Mouse (Mus musculus): ENCODE data around the gene Cbx8.

The Cbx8 gene

DNA sequence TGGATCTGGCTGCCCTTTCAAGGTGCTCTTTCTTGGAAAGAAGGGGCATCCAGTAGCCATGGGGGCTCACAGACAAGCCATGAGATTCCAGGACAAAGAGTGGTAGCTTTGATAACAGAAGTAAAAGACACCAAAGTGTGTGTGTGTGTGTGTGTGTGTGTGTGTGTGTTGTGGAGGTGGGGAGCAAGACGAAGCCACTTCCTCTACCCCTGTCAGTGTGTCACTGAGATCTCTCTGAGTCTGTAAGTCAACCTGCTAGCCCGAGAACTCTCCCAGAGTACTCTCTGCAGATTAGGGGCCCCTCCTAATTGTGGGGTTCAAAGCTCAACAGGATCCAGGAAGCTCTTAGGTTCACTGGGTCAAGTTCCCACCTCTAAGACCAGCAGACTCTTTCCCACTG lies 9.6 kb upstream of the Cbx8 start:
- no peak for DNase-seq (ENCODE audit: low spot score in 2 of 2)

DNA sequence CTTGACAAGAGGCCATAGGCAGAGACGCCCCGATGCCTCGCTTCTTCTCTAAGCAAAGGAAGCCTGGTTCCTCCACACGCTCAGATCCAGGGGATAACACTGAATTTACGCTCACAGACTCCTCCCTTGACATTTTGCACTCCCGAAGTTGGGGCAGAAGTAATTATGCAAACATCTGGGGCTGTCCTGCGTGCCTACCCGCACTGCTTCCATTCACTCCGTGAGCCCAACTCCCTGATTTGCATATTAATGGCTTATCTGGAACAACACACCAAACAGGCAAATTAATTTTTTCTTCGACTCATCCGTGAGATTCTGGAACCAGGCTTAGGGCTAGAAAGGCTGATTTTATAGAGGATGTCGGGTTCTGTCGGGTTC lies 7.4 kb upstream of the Cbx8 start:
- DNase-seq (ENCODE audit: low spot score in 2 of 2): peak in 1 of 2 experiments; percentile 10

DNA sequence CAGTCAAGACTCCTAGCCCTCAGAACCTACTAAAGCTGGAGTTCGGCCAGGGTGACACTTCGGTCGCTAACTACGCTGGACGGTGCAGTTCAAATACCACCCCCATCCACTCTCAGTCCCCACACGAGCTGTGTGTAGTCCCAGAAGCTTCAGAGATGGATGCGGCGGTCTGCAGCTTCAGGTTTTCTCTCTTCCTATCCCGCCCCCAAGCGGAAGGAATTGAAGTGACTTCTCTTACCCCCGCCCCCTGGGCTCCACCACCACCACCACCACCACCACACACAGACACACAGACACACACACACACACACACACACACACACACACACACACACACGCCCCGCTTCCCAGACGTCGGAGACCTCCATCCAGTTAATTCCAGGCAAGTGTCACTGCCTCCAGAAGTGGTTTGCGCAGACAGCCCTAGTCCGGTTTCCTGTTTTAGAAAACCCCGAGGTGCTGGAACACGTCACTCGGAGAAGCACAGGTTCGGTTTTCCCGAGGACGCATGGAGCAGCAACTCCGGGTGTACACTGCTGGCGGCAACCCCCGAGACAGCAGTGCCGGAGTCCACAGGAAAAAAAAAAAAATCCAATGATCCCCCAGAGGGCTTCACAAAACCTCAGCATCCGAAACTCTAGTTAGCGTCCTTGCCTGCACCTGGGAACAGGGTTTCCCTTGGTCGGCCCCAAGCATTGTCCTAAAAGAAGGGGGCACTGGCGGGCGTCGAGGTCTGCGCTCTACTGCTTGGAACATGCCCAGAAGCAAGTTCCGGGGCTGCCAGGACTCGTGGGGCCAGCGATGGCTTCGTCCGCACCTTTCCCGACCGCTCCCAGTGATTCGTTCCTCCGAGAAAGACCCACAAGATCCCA lies 6.7 kb upstream of the Cbx8 start:
- peak in 1 of 2 experiments; percentile 15 for DNase-seq (ENCODE audit: low spot score in 2 of 2)

- peak in 1 of 2 experiments; percentile 14 for DNase-seq (ENCODE audit: low spot score in 2 of 2)
Measured at GRCm38 (mm10) chr11:119046601-119047245, 6.0 kb upstream of the Cbx8 start.

GRCm38 (mm10) chr11:119044551-119045337 lies 4.0 kb upstream of the Cbx8 start:
- DNase-seq (ENCODE audit: low spot score in 2 of 2): no peak

DNA sequence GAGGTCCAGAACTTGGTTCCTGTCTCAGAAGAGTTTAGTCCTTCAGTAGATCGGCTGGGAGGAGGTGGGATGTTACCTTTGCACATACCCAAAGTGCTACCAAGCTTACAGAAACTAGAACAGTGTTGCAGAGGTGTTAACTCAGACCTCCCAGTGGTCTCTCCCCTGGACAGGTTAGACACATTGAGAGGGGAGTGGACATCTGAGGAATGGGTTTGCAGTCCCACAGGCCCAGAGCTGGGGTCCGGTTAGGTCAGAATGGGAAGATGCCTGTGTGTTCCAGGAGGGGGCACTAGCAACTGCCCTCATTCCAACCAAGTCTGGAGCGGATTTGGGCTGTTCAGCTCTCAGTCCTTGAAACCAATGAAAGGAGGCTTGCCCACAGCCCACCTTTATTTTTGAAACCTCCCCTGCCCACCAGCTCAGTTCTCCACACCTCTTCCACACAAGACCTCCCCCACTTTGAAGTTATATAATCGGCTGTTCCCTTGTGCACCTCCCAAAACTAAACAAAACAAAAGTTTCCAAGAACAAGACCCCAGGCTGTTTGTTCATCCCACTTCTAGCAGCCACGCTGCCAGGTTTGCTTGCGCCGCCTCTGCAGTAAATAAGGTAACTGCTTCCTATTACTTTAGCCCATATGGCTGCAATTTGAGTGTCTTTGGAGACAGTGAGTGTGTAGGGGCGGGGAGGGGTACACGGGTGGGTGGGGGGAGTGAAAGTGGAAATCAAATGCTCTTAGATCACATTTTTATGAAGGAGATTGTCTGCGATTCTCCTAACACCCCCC lies 3.2 kb upstream of the Cbx8 start:
- DNase-seq (ENCODE audit: low spot score in 2 of 2): peak in 1 of 2 experiments; percentile 32

DNA sequence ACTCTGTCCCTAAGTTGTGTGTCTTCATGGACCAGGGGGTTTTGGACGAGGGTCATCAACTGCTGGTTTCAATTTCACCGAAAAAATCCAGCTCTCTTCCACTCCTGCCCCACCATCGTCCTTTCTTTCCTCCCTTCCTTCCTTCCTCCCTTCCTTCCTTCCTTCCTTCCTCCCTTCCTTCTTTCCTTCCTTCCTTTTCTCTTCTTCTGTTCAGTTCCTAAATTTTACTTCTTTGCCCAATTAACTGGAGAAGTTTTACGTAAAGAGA lies 2.4 kb upstream of the Cbx8 start:
- no peak for DNase-seq (ENCODE audit: low spot score in 2 of 2)

GRCm38 (mm10) chr11:119042466-119043272 lies 1.9 kb upstream of the Cbx8 start:
- DNase-seq (ENCODE audit: low spot score in 2 of 2): no peak

- DNase-seq (ENCODE audit: low spot score in 2 of 2): no peak
Measured at GRCm38 (mm10) chr11:119041750-119042465, 1.1 kb upstream of the Cbx8 start.

GRCm38 (mm10) chr11:119041325-119041716 lies 552 bp upstream of the Cbx8 start:
- peak in 1 of 2 experiments; percentile 63 for DNase-seq (ENCODE audit: low spot score in 2 of 2)

DNA sequence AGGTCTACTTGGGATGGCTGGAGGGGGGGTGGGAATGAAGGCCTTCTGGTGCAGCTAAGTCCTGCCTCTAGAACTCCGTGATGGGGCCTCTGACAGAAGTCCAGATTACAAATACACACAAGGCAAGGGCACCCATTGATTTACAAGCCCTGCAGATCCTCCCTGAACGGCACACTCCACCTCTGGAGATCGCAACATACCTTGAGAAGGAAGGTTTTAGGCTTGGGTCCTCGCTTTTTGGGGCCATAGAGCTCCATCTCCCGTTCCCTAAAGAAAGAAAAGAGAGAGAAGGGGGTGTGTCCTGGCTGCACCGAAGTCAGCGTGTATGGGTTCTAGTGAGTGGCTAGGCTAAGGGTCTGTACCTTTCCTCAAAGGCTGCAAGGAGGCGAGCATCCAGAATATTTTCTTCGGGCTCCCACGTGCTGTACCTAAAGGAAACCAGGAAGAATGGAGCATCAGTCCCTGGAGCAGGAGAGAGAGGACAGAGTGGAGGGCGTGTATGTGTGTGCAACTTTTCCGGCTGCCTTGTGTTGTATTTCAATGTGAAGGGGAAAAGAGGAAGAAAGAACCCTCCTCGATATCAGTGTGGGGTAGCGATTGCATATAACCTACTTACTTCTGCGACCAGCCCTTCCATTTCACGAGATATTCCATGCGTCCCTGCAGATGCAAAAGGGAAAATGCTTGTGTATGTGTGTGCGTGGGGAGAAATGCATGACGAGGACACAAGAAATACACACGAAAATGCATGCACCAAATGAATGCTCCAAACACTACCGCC lies 847 bp downstream of the Cbx8 start:
- no peak for DNase-seq (ENCODE audit: low spot score in 2 of 2)

DNA sequence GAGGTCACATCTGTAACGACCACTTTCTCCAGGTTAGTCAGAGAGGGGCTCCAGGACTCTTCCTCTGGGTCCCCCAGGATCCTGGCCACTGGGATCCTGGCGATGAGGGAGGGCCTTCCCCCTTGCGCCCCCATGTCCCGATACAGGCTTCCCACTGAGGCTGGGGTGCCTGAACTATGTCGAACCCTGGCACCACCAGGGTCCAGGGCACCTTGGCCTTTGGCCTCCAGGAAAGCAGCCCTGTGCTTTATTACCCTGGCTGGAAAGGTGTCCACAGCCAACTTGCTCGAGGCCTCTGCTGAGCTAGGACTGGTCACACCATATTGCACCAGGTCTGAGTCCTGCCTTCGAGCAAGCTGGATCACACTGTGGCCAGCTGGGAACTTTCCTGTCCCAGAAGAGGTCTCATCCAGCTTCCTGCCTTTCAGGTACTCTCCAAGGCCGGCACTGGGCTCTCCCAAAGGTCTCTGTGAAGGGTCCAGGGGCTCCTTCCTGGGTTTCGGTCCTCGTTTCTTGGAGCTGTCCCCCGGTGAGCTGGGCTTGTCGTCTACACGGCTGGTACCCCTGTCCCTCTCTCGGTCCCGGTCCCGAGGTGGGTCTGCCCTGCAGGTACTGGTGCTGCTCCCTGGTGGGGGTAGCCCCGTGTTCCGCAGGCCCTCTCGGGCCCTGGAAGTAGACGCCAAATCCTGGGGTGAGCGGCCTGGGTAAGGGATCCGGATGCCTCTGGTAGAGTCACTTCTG lies 1.9 kb downstream of the Cbx8 start:
- no peak for DNase-seq (ENCODE audit: low spot score in 2 of 2)

GRCm38 (mm10) chr11:119037780-119038401 lies 2.9 kb downstream of the Cbx8 start:
- DNase-seq (ENCODE audit: low spot score in 2 of 2): no peak

GRCm38 (mm10) chr11:119036934-119037779 lies 3.6 kb downstream of the Cbx8 start:
- DNase-seq (ENCODE audit: low spot score in 2 of 2): no peak

- DNase-seq (ENCODE audit: low spot score in 2 of 2): no peak
Measured at GRCm38 (mm10) chr11:119036447-119036846, 4.3 kb downstream of the Cbx8 start.

DNA sequence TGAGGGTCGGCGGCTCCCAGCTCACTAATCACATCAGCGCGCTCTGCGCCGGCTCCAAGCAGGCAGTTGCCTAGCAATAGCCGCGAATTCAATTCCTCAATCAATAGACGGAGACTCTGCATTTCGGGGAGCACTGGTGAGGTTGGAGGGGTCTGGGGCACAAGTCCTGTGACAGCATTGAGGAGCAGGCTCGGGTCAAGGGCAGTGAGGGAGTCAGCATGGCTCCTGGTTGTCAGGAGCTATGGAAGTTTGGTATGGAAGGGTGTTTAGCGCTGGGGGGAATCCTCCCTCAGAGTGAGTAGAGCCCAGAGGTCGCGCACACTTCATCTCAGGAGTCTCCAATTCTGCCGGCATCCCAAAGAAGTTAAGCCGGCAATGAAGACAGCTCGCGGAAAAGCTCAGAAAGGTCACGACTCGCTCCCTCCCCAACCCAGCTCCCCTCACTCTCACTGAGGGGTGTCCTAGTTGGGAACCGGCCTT lies 5.0 kb downstream of the Cbx8 start:
- DNase-seq (ENCODE audit: low spot score in 2 of 2): no peak

DNA sequence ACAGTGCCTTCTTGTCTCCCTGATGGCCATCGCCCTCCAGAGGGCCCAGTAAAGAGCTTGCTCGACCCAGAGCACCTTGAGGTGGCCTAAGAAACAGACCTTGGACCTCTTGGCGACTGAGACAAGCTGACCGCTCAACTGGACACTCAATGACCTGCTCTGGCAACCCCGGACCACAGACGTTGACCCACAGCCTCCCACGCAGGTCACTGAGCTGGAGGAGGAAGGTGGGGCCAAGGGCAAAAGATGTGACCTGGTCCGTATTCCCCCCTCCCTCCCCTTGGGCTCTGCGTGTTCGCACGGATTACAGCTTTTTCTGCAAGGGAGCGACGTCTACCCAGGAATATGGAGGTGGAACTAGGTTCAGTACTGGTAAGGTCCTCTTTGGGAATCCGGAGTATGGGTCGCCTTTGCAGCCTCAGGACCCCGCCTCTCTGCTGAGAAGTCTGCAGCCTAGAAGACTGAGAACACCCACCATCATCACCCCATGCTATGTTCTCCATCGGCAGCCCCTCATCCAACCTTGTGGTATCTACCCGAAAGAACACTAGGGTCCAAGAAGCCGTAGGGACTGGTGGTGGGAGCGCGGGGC lies 5.6 kb downstream of the Cbx8 start:
- DNase-seq (ENCODE audit: low spot score in 2 of 2): no peak

All from right cerebral cortex, adult 2 months (tissue).